Mouse (Mus musculus) adrenal gland, adult 18-20 months (tissue): ENCODE measurements around the gene Gna11. TPM values are rescaled to one million over a fixed set of nuclear protein-coding genes. Genes with fewer than 3 reads are reported as not detected.

ENCODE experiments used
- DNase-seq, 2 experiments: peaks; one replicate each; pipeline ENCODE4 v3.0.0; 2021 to 2022; ENCODE audit warnings: low spot score in 2 of 2
- total RNA-seq, 2 experiments: library from RNA; stranded (reverse); gene quantifications; 1 replicate in 1 of 2; 2 replicates in 1 of 2; pipeline ENCODE4 v1.2.3; 2021

Gene Gna11
- total RNA-seq, 2 experiments from 2014 or later, result 81.7 to 83.4 TPM

DNA sequence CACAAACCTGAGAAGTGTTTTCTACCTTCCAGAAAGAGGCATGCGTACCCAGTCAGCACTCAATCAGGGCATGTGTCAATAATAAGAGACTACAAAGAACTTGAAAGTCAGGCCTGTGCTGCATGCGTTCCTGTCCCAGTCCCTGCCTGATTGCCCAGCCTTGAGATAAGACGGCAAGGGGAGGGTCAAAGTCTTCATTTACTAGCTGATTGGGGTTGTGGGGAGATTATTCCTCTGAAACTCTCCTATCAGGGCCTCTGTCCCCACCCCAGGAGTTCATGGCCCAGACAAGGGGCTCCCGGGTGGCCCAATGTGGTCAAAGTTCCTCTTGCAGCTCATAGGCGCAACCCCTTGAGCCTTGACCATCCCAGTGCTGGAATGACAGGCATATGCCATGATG, 1.3 kb upstream of the Gna11 start:
- DNase-seq, result no peak

DNA sequence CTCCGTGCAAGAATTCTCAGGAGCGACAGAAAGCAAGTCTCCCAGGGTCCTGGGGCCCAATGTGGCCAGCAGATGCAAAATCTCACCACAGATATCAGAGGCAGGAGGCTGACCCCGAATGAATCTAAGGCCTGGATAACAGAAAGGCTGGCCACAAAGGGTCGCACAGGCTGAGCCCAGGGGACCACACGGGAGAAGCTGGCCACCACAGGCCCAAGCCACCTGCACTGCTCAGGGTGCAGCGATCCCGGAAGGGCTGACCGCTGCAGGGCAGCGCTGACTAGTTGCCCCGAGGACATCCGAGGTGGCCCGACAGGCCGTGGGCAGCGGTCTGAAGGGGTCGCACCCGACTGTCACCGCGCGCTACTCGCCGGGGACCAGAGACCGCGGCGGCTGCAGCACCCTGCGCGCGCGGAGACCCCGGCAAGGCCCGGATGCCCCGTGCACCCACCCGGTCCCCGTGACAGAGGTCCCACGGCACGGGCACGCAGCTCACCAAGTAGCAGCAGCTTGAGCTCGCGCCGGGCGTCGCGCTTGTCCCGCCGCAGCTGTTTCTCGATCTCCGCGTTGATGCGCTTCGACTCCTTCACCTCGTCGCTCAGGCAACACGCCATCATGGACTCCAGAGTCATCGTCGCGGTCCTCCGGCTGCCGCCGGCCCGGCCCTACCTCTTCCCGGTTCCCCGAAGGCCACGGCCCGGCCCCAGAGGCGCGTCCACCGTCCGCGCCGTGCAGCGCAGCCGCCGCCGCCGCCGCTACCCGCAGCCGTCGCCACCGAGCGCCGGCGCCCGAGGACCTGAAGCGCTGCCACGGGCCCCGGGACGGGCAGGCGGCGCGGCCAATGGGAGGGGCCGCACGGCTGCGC, 462 bp downstream of the Gna11 start:
- no peak for DNase-seq

DNA sequence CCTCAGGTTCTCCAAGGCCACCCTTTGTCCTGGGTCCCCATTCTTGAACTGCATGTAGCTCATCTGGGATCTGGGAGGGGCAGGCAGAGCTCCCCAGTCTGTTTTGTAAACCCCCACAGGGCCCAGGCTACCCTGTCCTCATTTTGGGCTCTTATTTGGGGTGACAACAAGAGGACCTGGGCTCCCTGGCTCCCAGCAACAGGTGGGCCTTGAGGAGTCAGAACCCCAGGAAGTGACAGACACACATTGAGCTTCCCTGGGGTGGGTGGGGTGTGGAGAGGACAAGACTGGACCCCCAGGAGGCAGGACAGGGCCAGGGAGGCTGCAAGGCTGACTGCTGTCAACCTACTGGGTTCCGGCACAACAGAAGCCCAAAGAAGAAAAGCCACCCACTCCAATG, 1.4 kb downstream of the Gna11 start:
- no peak for DNase-seq

DNA sequence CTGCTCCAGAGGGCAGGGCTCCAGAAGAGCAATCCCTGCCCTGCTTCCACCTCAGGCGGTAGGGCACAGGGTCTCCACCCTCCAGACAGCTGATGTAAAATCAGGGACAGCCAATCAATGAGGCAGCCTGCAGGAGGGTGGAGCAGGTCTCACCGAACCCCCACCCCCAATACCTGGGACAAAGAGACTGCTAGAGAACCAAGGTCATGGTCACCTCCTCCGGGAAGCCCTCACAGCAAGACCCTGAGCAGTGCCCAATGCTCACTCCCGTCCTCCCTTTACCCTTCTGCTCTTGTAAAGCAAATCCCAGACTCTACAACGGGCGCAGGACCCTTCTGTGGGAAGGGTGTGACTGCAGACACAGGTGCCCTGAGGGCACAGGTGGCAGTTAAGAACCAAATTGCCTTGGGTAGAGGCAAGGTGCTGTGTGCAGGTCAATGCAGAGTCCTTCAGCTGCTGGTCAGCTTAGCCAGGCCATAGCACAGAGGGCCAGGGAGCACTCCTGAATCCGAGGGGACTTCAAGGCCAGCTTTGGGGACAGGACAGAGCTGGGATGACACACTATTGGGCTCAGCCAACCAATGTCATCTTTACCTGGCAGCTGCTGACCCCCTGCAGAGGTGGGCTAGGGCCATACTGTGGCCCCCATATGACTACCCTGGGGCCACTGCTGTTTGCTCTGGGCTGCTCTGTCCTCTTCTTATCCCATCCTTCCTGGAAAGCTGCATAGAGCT, 2.1 kb downstream of the Gna11 start:
- no peak for DNase-seq

DNA sequence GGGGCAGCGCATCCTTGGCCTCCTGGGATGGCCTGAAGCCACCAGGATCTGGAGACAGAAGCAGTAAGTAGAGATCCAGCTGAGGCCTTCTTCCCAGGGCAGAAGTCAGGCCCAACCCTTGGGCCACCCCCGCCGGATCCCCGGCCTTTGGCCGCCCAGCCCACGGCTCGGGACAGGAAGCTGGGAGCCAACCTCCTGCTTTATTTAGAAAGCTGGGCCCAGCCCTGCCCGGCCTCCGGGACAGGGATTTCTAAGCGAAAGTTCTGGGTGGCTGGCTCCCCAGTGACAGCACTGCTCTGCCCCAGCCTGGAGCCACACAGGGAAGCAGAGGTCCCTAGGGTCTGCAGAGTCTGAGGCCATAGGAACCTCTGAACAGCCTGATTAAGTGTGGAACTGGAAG, 3.2 kb downstream of the Gna11 start:
- peak in 1 of 2 experiments; percentile 56 for DNase-seq

DNA sequence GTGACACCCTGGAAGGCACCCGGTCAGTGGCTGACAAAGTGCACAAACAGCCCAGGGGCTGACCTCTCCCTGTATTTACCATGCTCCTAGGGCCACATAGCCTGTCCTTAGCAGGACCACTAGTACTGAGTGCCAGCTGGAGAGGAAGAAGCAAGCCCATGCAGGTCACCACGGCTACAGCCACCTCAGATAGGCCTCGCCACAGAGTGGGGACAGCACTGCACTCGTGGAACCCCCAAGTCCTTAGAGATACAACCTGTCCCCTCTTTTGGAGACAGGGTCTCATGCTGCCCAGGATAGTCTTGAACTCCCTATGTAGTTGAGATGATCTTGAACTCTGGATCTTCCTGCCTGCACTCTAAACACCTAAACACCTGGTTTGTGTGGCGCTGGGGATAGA, 3.6 kb downstream of the Gna11 start:
- DNase-seq, result no peak

DNA sequence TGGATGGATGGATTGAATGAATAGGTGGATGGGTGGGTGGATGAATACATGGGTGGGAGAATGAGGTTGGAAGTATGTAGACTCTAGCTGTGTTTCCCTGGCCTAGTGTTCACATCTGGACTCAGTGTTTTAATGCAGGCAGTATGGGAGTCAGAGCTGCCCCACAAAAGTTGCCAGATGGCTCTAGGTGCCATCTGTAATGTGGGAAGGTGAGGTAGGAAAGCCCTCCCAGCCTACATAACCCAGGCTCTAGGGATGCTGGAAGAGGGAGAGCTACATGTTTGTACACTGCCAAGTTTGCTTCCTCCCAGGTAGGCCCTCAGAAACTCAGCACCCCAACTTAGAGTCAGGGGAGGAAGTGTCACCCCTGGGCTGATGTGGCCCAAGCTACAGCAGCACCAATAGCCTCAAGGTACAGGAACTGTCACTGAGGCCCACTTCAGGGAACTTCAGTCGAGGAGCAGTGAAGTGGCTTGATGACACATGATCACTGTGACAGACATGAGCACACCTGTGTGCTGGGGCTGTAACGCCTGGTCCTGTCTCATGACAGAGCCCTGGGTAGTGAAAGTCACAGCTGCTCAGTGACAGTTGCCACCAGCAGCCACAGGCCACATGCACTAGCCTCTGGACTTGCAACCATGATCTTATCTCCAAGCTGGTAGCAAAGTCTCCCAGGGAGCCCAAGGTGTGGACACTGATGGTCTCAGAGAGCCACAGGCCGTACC, 6.5 kb downstream of the Gna11 start:
- DNase-seq, result no peak

DNA sequence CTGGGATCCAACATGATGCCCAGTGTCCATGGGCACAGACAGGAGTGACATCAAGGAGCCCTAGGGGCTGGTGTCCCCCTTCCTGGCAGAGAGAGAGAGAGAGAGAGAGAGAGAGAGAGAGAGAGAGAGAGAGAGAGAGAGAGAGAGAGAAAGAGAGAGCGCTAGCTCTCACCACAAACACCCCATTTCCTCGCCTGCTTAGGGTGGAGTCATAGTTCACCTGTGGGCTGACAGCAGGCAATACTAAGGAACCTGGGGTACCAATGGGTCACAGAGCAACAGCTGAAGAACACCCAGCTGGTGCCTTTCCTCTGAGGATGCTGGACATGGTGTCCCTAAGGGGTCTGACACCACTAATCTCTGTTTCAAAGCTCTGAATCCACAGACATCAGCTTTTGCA, 7.6 kb downstream of the Gna11 start:
- DNase-seq, result no peak

DNA sequence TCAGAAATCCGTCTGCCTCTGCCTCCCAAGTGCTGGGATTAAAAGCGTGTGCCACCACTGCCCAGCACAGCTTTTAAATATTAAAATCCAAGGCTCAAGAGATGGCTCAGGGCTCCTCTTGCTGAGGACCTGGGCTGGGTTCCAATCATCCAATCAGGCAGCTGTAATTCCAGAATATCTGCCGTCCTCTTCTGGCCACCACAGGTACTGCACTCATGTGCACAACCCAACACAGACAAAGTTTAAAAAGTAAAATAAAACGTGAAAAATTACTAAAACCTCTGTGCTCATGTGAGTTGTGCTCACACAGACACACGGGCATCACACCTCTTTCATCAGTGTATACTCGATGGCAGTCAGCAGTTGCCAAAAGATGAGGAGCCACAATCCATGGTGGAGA, 8.3 kb downstream of the Gna11 start:
- no peak for DNase-seq

DNA sequence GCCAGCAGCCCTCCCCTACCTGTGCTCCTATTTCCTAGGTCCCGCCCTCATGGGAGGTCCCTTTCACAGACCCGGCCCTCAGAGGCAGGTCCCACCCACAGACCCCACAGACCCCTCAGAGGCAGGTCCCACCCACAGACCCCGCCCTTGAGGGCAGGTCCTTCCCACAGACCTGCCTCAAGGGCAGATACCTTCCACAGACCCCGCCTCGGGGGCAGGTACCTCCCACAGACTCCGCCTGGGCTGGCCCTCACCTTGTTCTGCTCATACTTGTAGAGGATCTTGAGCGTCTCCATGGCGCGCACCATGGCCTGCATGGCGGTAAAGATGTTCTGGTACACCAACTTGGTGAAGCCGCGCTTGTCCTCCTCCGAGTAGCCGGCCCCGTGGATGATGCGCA, 10.2 kb downstream of the Gna11 start:
- DNase-seq, result no peak

DNA sequence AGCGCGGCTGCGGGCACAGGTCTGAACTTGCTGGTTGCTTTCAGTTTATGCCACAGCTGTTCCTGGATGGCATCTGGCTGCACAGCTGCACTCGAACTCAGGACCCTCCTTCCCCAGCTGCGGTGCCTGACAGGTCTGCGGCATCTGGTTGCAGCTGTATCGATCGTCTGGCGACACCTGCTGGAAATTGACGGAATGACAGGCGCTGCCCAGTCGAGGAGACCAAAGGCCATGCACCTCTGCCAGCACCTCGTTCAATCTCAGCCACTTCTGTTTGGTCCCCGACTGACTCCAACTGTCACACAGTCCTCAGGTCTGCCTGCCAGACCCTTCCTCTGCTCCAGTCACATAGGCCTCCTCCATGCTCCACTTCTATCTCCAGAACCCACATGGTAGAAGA, 18.2 kb downstream of the Gna11 start:
- DNase-seq, result peak; percentile 89 to 95

DNA sequence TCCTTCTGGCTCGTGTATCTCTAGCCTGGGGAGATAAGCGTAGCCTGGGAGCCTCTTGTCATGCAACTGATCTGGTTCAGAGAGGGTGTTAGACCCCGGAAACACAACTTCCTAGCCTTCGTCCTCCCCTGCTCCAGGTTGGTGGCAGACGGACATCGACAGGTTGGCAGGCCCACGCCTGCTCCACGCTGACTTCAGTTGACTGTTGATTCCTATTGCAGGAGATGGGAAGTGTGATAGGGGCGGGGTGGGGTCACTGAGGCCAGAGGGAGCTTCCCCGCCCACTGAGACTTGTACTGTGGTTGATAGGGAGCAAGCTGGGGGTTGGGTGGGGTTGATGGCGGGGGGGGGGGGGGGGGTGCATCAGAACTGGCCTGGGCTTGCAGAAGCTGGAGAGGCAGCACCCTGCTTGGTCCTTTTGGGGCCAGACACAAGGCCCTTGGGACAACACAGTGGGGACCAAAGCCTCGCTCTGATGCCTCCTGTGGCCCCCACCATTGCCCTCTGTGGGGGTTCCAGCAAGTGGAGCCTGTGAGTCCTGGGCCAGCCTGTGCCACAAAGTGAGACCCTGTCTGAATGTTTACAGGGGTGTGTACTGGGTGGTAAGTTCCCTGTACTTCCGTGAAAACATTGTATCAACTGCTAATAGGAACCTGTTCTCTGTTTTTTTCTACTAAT, 19.8 kb downstream of the Gna11 start:
- DNase-seq, result no peak

DNA sequence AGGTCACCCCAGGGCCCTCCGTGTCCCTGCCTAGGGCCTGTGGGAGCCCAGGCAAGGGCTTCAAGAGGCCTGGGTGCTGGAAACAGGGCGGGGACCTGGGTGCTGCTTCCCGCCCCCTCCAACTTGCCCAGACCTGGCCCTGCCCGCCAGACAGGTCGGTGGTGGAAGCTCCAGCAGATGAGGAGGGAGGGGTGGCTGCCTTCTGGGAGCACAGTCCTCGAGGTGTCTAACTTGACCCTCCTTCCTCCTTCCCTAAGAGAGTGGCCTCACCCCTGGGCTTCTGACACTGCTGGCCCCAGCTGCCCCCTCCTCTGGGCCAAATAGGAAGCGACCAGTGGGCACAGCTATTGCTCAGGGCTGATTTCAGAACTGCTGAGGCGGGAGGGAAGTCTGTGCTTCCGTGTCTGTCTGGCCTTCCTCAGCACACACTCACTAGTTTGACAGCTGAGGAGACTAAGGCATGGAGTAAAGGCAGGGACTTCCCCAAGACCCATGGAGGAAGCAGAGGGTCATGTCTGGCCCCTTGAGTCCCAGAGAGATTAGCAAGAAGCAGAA, 20.9 kb downstream of the Gna11 start, which contains the start of gene Gna15:
Gene Gna15 (minus strand): TSS at position 175 of the 555 bp plus-strand sequence.
- DNase-seq, result no peak

DNA sequence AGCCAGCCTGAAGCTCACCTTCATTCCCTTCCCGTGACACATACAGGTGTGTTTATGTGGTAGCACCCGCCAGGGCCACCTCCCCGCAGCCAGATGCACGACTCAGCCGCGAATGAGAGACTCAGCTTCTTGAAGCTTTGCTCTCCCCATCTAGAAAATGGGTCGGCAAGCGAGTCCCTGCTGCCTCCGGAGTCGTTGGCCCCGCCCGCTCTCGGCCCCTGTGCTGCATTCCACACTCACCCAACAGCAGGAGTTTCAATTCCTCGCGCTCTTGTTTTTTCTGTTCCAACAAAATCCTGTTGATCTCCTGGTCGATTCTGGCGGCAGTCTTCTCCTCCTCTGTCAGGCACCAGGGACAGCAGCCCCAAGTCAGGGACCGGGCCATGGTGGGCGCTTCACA, 21.4 kb downstream of the Gna11 start:
- no peak for DNase-seq

DNA sequence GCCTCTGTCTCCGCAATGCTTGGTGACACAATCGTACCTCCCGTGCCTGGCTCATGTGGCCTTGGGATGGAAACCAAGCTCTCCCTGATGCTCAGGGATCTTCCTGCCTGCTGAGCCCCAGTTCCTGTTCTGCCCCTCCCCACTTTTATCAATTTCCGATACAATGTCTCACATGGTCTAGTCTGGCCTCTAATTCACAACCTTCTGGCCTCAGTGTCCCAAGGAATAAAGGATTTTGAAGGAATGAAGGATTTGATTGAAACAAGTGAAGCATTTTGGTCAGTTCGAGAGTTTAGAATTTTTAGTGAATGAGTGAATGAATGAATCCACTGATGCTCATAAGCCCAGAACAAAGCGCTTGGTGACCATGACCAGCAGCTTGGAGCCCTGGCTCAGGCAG, 21.8 kb downstream of the Gna11 start:
- DNase-seq, result no peak

DNA sequence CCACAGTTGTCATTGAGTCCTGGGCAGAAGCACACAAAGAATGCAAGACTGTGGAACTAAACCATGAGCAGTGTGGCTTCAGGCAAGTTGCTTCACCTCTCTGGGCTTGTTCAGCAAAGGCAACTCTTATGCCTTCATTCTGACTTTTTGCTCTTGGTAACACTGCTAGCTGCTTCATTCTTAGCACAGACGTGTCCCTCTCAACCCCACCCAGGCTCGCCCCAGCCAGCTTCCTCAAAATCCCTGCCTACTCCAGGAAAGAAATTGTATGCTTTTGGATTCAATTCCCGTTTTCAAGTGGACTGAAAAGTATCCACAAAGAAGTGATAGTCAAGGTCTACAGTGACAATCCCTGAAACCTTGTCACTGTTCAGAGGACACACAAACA, 25.0 kb downstream of the Gna11 start:
- DNase-seq, result no peak

DNA sequence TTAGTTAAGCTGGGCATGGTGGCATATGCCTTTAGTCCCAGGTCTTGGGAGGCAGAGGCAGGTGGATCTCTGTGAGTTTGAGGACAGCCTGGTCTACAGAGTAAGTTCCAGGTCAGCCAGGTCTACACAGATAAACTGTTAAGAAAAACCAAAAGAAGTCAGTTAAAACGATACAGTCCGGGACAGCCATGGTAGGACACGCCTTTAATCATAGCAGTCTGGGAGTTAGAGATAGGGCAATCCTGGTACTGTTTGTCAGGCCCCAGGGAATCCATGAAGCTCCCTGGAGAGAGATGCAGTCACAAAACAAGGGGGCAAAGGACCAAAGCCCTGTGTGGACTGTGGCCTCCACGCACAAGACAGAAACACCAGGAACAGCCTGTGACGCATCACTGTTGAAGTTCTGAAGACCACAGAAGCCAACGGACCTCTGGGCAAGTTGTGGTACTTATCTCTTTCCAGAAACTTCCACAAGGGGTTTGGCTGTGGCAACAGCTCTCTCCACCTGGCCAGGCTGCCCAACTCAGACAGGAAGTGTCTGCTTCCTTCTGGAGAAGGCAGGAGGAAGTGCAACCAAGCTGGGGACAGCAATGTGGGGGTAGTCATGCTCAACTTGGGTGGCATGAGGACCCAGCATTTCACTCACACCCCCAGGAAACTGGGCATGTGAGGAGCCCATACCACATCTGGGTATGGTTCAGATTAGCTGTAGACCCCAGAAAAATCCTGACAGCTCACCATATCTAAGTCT, 25.6 kb downstream of the Gna11 start:
- no peak for DNase-seq

DNA sequence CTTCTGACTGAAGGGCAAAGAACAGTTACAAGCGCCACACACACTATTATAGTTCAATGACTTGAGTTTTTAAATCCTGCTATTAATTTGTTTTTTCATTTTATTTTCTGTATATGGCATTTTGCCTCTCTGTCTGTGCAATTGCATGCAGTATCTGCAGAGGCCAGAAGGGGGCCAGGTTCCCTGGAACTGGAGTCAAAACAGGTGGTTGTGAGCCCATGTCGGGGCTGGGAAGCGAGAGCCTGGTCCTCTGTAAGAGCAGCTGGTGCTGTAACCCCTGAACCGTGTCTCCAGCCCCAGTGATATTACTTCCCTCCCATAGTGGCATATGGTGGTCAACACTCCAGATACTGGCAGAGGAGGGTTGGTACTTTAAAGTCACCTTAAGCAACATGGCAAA, 26.4 kb downstream of the Gna11 start:
- DNase-seq, result peak; percentile 72 to 76

DNA sequence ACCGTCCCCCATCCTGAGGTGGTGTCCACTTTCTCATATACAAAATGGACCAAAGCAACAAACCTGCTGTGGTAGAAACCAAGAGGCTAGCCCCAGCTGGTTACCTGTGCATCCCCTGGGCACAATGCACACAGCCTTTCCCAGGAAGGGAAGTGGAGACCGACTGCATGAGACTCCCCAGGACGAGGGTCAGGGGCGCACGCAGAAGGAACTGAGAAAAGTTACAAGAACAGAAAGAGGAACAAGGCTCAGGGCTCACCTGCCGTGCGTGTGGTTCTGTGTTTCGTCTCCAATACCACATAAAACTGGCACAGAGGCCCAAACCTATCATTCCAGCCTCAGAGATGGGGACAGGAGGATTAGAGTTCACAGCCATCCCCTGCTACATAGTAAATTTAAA, 27.8 kb downstream of the Gna11 start:
- DNase-seq, result no peak

DNA sequence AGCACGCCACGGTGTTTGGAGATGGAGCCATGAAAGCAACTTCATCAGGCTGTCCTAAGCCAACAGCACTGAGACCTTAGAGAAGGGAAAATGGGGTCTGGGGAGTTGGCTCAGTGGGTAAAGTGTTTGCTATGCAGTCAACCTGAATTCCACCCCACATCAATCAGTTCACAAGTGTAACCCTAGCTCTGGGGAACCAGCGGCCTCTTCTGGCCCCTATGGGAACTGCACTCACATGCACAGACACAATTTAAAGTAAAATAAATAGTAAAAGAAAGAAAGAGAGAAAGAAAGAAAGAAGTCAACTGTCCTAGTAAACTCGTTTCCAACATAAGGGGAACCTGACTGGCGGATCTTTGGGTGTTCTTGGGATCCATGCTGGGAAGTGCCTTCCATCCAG, 31.2 kb downstream of the Gna11 start:
- DNase-seq, result no peak
